Mouse (Mus musculus) midbrain, embryonic 16.5 days (tissue): ENCODE measurements at regions not wholly inside any gene's neighbourhood (a gene's known extent, or its start where the extent isn't known, plus 50 kb on each side); places are given as distances from the start of the nearest gene placed in this dataset.
"Not testable (repeated sequence)": the region's sequence is repeated elsewhere in the genome, so short reads cannot be mapped to it uniquely, and the experiment has no call there.

Experiments used
- ATAC-seq: fragments of 200-750 bp; cut with Nextera tagmentation; 2 replicates; pipeline ENCODE4 v1.8.0; 2017; ENCODE audit warnings: moderate TSS enrichment
- H3K27ac ChIP-seq: fragments of 300-500 bp; sonication (generic); 2 replicates; pipeline ENCODE4 v1.5.1; 2014; ENCODE audit warnings: mild to moderate bottlenecking, low read length, mixed read lengths
- H3K27me3 ChIP-seq: fragments of 300-500 bp; sonication (generic); 2 replicates; pipeline ENCODE4 v1.6.1; 2014; ENCODE audit warnings: low read depth, low read length, mixed read lengths; ENCODE audit not compliant: control insufficient read depth, insufficient read depth
- H3K36me3 ChIP-seq: fragments of 300-500 bp; sonication (generic); 2 replicates; pipeline ENCODE4 v1.6.1; 2014; ENCODE audit warnings: mild to moderate bottlenecking, low read length, moderate library complexity, mixed read lengths; ENCODE audit not compliant: control insufficient read depth, insufficient read depth
- H3K4me1 ChIP-seq: fragments of 300-500 bp; sonication (generic); 2 replicates; pipeline ENCODE4 v1.6.1; 2014; ENCODE audit warnings: mild to moderate bottlenecking, low read length, mixed read lengths; ENCODE audit not compliant: control insufficient read depth, insufficient read depth
- H3K4me2 ChIP-seq: fragments of 300-500 bp; sonication (generic); 2 replicates; pipeline ENCODE4 v1.6.1; 2014; ENCODE audit warnings: mild to moderate bottlenecking, low read length, mixed read lengths
- H3K4me3 ChIP-seq: fragments of 300-500 bp; sonication (generic); 2 replicates; pipeline ENCODE4 v1.5.1; 2014; ENCODE audit warnings: low read depth, mild to moderate bottlenecking, low read length, moderate library complexity, mixed read lengths
- H3K9ac ChIP-seq: fragments of 300-500 bp; sonication (generic); 2 replicates; pipeline ENCODE4 v1.6.1; 2014; ENCODE audit warnings: low read depth, low read length, mixed read lengths
- H3K9me3 ChIP-seq: fragments of 300-500 bp; sonication (generic); replicated peaks from 2 replicates; pipeline ENCODE4 v1.6.1; 2014; ENCODE audit warnings: mild to moderate bottlenecking, low read length, mixed read lengths; ENCODE audit not compliant: control insufficient read depth, poor library complexity, severe bottlenecking
- WGBS: fragments of 180-500 bp; shearing (Covaris S2); extraction: QIAGEN DNeasy Blood & Tissue Kit; methylation state at CpG from one replicate; pipeline ENCODE4 v1.1.7; 2014; 5-methylcytosine and 5-hydroxymethylcytosine counted together

- no peaks in the 10 kb centered on the region for H3K4me1 ChIP-seq
- H3K9me3 ChIP-seq, result no peaks in the 10 kb centered on the region
- 35% methylated on average over 1 of the region's 1 CpGs for WGBS
- H3K9ac ChIP-seq, result no peak overlapping the region
- H3K36me3 ChIP-seq, result no peaks in the 10 kb centered on the region
- no peak overlapping the region for H3K4me3 ChIP-seq
- no peak overlapping the region for H3K4me2 ChIP-seq
- no peaks in the 10 kb centered on the region for H3K27me3 ChIP-seq
- ATAC-seq, result no peak
- H3K27ac ChIP-seq, result no peak overlapping the region
Measured at GRCm38 (mm10) chr11:91342629-91343028, 234.7 kb downstream of the Kif2b start.

DNA sequence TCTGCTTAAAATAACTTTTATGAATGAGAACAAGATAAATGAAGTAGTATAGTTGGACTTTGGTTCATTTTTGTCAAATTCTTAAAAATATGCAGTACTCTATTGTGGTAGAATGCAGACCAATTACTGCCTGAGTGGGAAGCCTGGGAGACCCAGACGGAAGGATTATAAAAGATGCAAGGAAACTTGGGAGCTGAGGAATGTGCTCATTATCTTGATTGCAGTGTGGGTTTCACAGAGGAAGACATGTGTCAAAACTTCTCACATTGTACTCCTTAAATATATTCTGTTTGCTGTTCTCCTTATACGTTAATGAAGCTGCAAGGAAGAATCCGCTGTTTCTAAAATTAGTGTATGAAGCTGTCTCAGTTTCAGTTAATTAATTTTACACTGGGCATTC, 244.3 kb downstream of the Kif2b start:
- no peaks in the 10 kb centered on the region for H3K4me1 ChIP-seq
- no peak overlapping the region for H3K4me3 ChIP-seq
- H3K9me3 ChIP-seq, result no peaks in the 10 kb centered on the region
- H3K27ac ChIP-seq, result no peak overlapping the region
- no peak overlapping the region for H3K4me2 ChIP-seq
- 57% methylated on average over 3 of the region's 3 CpGs for WGBS
- no peaks in the 10 kb centered on the region for H3K27me3 ChIP-seq
- no peak overlapping the region for H3K9ac ChIP-seq
- no peaks in the 10 kb centered on the region for H3K36me3 ChIP-seq
- no peak for ATAC-seq

DNA sequence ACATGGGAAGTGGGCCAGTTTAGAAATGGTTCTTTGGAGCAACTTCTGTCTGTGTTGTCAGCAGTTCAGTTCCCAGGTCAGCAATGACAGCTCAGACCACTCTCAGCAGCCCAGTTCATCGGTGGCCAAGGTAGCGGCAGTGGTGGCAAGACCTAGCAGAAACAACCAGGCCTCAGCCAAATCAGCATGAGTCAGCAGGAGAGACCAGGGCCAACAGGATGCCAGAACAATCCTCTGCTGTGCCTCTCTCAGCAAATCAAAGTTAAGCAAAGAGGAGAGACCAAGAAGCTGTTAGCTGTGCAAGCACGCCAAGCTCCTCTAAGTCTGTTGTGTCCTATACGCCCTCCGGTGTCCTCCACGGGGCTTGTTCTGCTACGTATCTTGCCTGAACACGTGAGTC, 249.8 kb downstream of the Kif2b start:
- WGBS, result 93% methylated on average over 8 of the region's 8 CpGs
- Histone ChIP-seq H3K27ac (no peak overlapping the region), H3K4me3 (no peak overlapping the region), H3K36me3 (no peaks in the 10 kb centered on the region), H3K9me3 (no peaks in the 10 kb centered on the region), H3K4me1 (no peaks in the 10 kb centered on the region), H3K27me3 (no peaks in the 10 kb centered on the region), H3K9ac (no peak overlapping the region), H3K4me2 (no peak overlapping the region)
- ATAC-seq, result no peak

DNA sequence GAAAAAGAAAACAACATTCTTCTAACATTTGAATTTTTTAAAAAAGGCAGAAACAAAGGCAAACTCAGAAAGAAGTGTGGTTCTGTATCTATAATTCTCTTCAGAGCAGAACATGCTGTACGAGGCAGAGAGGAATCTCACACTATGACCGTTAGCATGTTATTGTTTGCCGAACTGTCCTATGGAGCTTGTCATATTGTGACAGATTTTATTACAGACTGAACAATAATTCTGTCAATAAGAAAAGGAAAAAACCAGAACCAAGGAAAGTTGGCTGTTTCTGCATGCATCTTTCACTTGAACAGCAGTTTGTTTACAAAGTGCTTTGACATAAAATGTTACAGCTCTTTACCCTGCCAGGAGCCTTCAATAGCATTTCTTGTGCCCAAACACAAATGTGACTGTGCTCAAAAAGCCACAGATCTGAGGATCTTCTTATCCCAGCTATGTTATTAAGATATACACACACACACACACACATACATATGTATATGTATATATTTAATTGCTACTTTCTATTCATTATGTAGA, 267.1 kb downstream of the Kif2b start:
- Histone ChIP-seq H3K27me3 (no peaks in the 10 kb centered on the region), H3K36me3 (no peaks in the 10 kb centered on the region), H3K4me2 (no peak overlapping the region), H3K9ac (no peak overlapping the region), H3K9me3 (no peaks in the 10 kb centered on the region), H3K4me3 (no peak overlapping the region), H3K27ac (no peak overlapping the region), H3K4me1 (no peaks in the 10 kb centered on the region)
- 71% methylated on average over 3 of the region's 3 CpGs for WGBS
- no peak for ATAC-seq

DNA sequence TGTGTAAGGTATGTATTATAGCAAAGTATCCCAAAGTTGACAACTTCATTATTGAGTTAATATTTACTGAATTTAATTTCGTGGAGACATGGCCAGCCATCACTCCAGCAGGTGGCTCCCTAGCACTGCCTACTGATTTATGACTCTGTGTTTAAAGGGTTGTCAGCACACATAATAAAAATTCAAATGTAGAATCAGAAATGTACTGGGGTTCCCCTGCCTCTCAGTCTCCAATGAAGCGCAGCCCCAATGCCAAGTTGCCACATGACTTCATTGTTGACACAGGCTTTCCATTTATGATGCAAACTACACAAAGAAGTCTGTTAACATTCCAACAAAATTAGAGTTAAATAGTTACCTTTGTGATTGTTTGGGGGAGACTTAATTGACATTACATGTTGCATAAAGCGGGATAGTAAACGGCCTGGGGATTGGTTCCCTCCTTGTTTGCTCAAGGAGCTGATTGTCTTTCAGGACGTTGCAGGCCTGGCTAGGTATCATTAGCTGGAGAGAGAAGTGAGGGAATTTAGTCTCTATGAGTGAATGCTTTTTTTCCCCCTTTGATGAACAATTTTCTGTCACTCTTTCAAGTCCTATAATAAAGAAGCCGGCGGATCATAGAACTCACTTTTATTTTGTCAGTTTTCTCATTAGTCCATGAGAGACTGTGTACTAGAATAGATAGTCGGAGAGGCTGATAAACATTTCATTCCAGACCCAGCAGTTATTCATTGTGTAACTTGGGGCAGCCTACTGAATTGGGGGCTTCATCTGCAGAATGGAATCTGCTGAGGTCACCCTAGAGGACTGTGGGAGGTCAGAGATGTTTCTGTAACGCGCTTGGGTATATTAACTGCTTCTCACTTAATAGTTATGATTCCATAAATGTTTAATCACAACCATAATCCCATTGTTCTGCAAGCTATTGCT, 287.9 kb downstream of the Kif2b start:
- no peaks in the 10 kb centered on the region for H3K36me3 ChIP-seq
- no peaks in the 10 kb centered on the region for H3K9me3 ChIP-seq
- no peak overlapping the region for H3K27ac ChIP-seq
- WGBS, result 36% methylated on average over 10 of the region's 10 CpGs
- H3K27me3 ChIP-seq, result no peaks in the 10 kb centered on the region
- H3K4me1 ChIP-seq, result peaks cover 3% of the 10 kb centered on the region; the same call in 1 of the 2 replicates
- no peak overlapping the region for H3K4me2 ChIP-seq
- ATAC-seq, result peak; percentile 62; the same call in 1 of the 2 replicates
- H3K9ac ChIP-seq, result no peak overlapping the region
- H3K4me3 ChIP-seq, result no peak overlapping the region

DNA sequence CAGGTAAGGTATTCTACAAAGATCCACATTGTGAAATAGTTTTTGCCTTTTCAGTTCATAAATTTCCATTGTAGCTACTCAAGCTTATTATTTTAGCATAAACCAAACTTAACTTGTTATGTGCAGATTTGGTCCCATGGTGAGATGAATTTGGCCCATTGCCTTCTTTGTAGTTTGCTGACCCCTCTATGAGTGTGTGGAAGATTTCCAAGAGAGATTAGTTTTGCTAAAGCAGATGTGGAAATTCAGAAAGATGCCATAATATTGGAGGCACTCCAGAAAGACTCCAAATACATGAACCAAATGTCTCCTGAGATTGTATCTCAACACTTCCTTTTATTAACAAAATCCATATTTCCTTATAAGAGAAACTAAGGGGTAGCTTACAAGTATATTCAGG, 291.0 kb downstream of the Kif2b start:
- no peak overlapping the region for H3K4me2 ChIP-seq
- H3K9me3 ChIP-seq, result no peaks in the 10 kb centered on the region
- no peak overlapping the region for H3K27ac ChIP-seq
- H3K4me1 ChIP-seq, result peaks cover 3% of the 10 kb centered on the region; the same call in 1 of the 2 replicates
- no peaks in the 10 kb centered on the region for H3K27me3 ChIP-seq
- H3K4me3 ChIP-seq, result no peak overlapping the region
- no peak for ATAC-seq
- H3K9ac ChIP-seq, result no peak overlapping the region
- H3K36me3 ChIP-seq, result no peaks in the 10 kb centered on the region

GRCm38 (mm10) chr11:91262216-91262615, 315.1 kb downstream of the Kif2b start:
- Histone ChIP-seq H3K9ac (no peak overlapping the region), H3K4me2 (no peak overlapping the region), H3K36me3 (no peaks in the 10 kb centered on the region), H3K9me3 (no peaks in the 10 kb centered on the region), H3K4me3 (no peak overlapping the region), H3K27ac (no peak overlapping the region), H3K27me3 (no peaks in the 10 kb centered on the region), H3K4me1 (no peaks in the 10 kb centered on the region)
- WGBS, result 61% methylated on average over 4 of the region's 4 CpGs
- no peak for ATAC-seq

- H3K4me1 ChIP-seq, H3K27me3 ChIP-seq, ATAC-seq, H3K36me3 ChIP-seq, H3K4me2 ChIP-seq, H3K27ac ChIP-seq, H3K9me3 ChIP-seq, H3K9ac ChIP-seq, H3K4me3 ChIP-seq: not testable (repeated sequence)
- 83% methylated on average over 3 of the region's 3 CpGs for WGBS
Measured at GRCm38 (mm10) chr11:91242061-91242460, 335.3 kb downstream of the Kif2b start.

DNA sequence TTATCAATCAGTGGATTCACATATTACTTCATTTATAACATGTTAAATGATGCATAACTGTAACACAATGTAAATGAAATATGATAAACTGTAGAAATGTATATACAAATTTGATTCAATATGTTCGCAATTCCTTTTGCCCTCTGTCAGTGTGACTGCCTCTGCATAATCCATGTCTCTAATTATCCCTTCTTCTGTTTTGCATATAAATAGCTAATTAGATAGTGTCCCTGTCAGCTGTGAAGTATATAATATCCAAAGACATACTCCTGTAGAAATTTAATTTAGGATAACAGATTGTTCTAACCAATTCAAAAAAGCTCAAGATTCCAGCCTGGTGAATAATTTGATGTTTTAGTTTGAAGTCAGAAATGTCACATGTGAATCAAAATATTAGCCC, 361.2 kb downstream of the Kif2b start:
- WGBS, result 46% methylated on average over 1 of the region's 1 CpGs
- Histone ChIP-seq H3K4me1 (no peaks in the 10 kb centered on the region), H3K4me3 (no peak overlapping the region), H3K9me3 (no peaks in the 10 kb centered on the region), H3K27ac (no peak overlapping the region), H3K9ac (no peak overlapping the region), H3K4me2 (no peak overlapping the region), H3K36me3 (no peaks in the 10 kb centered on the region), H3K27me3 (no peaks in the 10 kb centered on the region)
- ATAC-seq, result no peak
